Mouse (Mus musculus) heart, adult 11 months (tissue): ENCODE measurements around the gene Fkbp1b.

ENCODE experiments used
- DNase-seq: peaks from one replicate; pipeline ENCODE4 v3.0.0; 2022

The Fkbp1b gene

DNA sequence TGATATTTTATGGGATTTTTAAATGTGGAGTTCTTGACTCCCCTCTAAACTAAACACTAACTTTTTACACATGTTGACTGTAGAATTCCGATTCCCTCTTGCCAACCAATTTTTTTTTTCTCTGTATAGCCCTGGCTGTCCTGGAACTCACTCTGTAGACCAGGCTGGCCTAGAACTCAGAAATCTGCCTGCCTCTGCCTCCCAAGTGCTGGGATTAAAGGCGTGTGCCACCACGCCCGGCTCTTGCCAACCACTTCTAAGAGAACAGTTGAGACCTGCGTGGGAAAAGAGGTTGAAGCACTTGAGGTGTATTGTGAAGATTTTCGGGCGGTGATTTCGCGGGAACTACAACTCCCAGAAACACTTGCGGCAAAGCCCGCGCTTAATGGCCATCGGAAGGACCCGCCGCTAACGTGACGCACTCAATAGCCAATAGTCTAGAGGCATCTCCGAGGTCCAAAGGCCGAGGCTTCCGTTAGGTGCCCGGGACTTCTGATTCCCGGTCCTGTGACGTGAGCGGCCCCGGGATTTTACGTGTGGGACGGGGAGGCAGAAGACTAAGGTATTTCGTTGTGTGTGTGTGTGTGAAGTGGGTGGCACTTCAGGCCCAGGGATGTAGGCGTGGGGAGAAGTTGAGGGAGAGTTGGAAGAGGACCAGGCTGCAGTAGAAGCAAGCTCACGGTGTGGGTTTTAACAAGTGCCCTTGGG is 1.7 kb upstream of the Fkbp1b start, which contains the start of gene Wdcp:
Wdcp (plus strand) TSS at position 414 of the 708 bp plus-strand sequence.
- DNase-seq = peak; percentile 99

DNA sequence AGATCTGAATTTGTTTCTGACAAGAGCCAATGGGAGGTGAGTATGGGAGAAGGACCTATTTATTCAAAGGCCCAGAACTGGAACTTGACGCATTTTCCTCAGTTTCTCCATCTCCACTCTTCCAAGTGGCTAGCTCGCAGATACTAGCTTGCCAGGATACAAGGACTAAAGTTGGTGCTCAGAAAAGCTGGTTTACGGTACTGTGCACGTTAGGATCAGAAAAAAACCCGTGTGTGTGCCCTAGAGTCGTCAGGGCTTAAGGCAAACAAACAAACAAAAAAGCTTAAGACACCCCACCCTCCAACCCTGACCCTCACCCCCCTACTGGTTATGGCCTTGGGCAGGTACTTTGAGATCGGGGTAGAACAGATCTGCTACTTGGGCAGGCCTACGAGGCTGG is 1.1 kb upstream of the Fkbp1b start:
- no peak for DNase-seq

DNA sequence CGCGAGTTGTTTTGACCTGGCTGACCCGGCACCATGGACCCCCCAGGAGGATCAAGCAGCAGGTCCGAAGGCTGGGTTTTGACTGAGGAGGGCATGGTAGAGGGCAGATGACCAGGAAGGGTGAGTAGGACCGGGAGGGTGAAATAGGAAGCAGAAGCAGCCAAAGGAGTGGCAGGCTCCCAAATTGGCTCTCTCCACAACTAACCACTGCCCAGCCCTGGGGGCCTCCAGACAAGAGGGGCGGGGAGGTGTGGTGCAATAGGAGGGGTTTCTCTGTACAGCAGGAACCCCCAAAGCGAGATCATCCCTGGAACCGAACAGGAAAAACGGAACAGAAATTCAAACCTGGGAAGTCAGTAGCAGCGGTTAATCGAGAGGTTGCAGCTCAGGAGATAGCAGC is 650 bp downstream of the Fkbp1b start:
- DNase-seq = peak; percentile 95

DNA sequence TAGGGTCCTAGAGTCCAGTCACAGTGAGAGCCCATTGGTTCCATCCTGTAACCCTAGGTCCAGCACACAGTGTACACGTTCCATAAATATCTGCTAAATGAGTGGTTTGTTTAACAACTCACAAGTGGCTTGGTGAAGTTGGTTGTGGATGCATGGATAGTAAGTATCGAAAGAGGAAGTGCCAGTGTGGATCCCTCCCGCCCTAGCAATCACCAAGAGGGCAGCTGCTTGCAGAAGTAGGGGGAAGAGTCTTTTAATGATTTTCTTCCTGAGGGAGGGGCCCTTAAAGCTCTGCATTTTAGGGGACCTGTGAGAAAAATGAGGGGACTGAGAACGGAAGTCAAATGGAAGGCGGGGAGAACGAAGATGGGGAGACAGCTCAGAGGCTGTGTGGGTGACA is 1.4 kb downstream of the Fkbp1b start:
- peak; percentile 91 for DNase-seq

DNA sequence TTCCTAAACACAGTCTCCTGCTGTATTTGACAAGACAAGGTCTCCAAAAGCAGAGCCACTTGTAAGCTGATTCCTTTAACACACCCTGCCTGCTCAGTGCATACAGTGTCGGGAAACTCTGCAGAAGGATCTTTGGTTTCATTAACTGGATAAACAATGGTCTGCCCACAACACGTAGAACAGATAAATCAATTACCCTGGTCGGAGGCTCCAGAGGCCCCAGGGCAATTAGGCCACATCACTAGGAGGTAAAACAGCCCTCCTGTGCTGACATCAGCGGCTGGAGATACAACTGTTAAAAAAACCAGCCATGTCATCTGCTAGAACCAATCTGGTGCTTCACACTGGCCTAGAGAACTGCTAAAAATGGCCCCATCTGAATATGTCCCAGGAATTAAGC is 4.4 kb downstream of the Fkbp1b start:
- DNase-seq = no peak

DNA sequence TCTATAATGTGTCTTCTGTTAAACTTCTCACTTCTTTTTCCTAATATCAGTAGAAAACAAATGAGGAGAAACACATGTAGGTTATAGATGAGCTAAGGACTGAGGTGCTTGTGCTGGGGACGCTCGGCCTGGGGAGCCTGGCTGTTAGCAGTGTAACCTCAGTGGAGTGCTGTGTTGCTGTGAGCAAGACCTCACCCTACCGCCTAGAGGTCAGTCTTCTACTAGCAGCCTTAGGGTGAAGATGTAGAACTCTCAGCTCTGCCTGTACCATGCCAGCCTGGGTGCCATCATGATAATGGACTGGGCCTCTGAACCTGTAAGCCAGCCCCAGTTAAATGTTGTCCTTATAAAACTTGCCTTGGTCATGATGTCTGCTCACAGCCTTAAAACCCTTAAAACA is 14.1 kb downstream of the Fkbp1b start:
- no peak for DNase-seq

DNA sequence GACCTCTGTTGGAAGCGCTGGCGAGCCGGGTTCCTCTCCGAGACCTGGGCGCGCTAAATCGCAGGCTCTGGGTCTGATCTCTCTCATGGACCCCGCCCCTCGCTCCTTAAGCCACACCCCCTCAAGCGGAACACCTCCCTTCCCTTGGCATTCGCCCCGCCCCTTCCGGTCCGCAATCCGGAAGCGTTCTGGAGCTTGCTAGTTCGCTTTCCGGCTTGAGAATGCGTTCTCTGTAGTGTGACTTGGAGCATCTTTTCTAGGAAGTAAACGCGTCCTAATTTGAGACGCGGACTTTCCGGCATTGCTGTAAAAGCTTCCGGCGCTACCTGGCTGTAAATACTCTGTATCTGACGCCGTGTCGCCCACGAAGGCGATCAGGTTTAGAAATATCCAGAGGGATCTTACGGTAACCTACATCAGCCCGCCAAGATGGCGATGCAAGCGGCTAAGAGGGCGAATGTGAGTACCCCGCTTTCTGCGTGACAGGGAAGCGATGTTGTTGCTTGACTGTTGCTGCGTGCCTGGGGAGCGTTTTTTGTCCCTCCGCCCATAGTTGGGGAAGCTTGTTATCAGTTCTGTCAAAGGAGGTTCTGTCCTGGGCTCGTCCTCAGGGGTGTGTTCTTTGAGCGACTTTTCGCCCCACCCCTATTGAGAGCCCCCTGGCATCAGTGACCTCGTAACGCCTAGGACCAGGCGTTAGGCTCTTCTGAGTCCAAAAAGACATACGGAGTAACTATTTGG is 23.9 kb downstream of the Fkbp1b start, which contains the start of gene Sf3b6:
Sf3b6 (plus strand) TSS at position 184 of the 741 bp plus-strand sequence.
- peak; percentile 100 for DNase-seq

DNA sequence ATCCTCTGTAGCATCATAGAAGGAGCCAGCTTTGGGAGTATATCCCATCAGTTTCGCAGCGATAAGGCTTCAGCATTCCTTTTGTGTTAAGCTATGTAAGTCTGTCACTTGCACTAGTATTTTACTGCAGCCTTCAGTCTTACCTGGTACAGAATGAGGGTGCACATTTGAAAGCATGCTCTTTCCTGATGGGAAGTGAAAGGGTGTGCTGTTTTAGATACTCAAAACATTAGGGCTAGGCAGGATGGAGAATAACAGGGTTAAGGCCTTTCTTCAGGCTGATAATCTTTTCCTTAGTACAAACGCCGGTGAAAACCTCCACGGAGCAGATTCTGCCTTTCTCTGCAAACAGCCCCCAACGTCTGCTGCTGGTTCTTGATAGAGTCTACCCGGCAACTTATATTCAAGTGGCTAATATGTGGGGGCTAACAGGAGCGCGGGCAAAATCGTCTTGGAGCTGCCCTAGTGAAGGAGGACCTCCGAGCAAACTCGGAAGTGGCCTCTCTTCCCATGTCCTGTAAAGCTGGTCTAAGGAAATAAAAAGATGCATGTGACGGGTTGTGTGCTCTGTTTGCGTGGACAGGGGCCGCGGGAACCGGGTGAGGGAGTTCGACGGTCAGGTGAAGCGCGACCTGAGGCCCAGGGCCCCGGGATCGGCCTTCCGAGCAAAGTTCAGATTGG is 24.6 kb downstream of the Fkbp1b start:
- DNase-seq = peak; percentile 82

DNA sequence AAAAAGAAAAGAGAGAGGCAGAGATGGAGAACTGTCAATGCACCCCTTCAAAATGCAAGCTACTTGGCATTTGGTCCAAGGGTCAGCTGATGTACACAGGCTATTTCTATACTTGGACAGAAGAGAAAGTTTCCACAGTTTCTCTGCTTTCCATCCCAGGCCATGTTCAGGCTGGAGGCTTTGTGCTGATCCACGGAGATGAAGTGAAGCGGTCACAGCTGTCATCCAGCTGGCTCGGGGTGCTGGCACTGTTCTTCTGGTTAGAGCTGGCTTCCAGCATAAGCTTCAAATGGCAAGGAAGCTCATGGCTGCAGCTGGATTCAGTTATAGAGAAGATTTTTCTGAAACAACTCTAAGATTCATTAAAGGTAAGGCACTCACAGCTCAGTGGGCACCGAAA is 27.8 kb downstream of the Fkbp1b start:
- peak; percentile 83 for DNase-seq

DNA sequence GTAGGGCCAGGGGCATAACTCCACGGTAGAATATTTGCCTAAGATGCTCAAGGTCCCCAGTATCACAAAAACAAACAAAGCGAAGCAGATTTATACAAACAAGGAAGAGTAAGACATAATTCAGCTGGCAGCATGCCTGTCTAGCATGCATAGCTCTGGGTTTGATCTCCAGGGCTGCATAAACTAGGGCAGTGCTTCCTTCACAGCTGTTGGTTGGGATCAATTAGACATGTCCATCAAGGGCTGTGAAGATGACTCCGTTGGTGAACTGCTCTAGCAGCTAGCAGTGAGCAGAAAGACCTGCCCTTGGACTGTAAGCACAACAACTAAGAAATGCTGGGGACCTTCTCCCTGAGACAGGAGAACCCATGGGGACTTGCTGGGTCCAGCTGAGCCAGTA is 29.7 kb downstream of the Fkbp1b start:
- DNase-seq = no peak

DNA sequence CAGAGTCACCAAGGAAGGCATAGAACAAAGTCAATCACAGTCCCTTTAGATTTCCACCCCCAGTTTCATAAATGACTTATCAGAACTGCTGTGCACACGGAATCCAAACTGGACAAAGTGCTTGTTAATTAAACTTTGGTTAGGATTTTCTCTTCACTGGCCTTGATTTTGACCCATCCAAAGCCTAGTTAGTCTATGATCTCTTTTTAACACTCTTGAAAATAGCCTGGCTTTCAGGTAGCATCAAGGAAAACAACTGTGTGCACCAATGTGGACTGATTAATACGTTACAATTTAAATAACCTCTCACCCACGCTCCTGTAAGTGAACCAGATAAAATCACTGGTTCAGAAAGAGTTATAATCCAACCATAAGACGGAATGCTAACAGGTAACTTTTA is 30.4 kb downstream of the Fkbp1b start:
- no peak for DNase-seq

DNA sequence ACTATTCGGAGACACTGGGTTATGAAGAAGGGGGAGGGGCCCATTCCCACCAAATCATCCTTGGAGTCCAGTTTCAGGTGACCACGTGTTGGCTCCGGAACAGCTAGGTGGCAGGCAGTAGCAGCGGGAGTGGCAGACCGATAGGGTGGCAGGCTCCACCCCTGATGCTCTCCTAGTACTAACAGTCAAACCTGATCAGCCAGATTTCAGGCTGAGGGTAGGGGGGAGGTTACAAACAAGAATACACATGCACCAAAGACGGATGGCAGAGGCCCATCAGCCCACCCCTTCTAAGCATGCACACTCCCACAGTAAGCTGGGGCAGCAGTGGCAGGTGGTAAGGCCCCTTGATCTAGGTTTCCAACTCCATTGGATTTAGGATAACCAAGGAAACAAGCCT is 43.9 kb downstream of the Fkbp1b start:
- DNase-seq = peak; percentile 83

DNA sequence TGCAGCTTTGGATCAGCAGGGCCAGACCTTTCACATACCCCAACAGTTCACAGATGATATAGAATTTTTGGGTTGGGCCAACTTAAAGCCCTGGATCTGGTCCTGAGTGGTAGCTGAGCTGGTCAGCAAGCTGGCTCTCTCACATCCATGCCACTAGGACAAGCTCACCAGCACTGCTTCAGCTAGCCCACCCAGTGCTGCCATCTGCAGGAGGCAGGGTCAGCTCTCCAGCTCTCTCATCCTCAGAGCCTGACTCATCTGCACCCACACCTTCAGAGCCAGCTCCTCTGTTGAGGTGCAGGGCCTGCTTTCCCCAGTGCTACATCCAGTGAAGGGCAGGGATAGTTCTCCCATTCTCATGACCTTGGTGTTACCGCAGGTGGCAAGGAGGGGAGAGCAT is 47.7 kb downstream of the Fkbp1b start:
- peak; percentile 72 for DNase-seq

DNA sequence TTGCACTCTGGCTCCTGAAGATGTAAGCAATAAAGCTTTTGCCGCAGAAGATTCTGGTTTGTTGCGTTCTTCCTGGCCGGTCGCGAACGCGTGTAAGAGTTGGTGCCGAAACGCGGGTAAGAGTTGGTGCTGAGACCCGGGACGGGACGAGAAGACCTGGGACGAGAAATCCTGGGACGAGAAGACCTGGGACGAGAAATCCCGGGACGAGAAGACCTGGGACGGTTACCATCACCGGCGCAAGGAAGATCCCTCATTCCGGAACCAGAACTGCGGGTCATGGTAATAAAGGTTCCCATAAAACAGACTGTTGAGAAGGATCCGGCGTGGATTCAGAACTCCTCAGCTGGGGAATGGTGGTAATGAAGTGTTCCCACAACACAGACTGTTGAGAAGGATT is 53.3 kb downstream of the Fkbp1b start:
- peak; percentile 82 for DNase-seq

DNA sequence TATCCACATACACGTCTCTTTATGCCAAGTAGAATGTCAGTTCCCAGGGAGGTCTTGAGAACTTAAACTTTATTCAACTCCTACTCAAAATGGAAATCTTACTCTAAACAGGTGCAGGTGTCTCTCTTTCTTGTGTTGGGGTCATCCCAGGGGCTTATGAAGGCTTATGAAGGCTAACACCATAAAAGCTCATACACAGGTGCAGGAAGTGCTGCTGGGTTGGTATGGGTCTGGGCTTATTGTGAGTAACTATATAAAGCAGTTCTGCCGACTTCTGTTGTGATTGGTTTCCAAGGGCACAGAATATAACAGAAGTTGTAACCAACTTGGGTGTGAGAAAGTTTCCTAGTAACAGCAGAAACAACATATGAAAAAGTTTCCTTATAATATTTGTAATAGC is 56.9 kb downstream of the Fkbp1b start:
- no peak for DNase-seq

DNA sequence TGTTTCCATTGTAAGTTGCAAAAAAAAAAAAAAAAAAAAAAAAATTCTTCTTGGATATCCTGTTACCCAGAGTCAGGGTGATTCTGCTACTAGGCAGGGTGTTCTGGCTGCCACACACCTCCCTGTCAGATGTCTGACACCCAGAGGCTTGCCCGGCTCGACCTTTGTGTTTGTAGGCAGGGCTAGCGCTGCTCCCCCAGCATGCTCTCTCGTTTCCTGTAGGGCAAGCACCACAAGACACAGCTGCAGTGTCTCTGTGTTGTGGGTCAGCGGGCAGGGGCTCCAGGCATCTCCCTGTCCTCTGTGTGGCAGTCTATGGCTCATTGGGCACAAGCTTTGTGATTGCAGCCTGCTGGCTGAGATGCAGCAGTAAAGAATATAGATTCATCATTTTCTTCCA is 57.8 kb downstream of the Fkbp1b start:
- DNase-seq = no peak
